Mouse (Mus musculus) CH12.LX (cell line): ENCODE measurements at regions not wholly inside any gene's neighbourhood (a gene's known extent, or its start where the extent isn't known, plus 50 kb on each side); places are given as distances from the start of the nearest gene placed in this dataset.

ENCODE experiments used
- DNase-seq: peaks from one replicate; pipeline ENCODE4 v3.0.0-alpha.2; 2013; ENCODE audit errors: extremely low read depth
- H3K27ac ChIP-seq: 2 replicates; pipeline ENCODE4 v1.5.1; 2012; ENCODE audit warnings: low read depth, mild to moderate bottlenecking, control low read depth, moderate library complexity; ENCODE audit not compliant: insufficient read depth
- H3K27me3 ChIP-seq: replicated peaks from 2 replicates; pipeline ENCODE3; 2012; ENCODE audit warnings: inconsistent platforms
- H3K36me3 ChIP-seq, 2 experiments: replicated peaks in 1 of 2; 2 replicates each; pipeline versions ENCODE3 to v1.6.1; 2012; ENCODE audit warnings: inconsistent platforms in 1 of 2, low read length in 1 of 2, mild to moderate bottlenecking in 1 of 2, mixed read lengths in 1 of 2, moderate library complexity in 1 of 2; ENCODE audit not compliant: control insufficient read depth in 1 of 2, insufficient read depth in 1 of 2
- H3K4me1 ChIP-seq, 2 experiments: 2 replicates each; pipeline ENCODE4 v1.6.1; 2012; ENCODE audit warnings: inconsistent platforms in 1 of 2, moderate library complexity in 1 of 2; ENCODE audit not compliant: insufficient read depth in 2 of 2, control insufficient read depth in 1 of 2
- H3K4me2 ChIP-seq: 2 replicates; pipeline ENCODE4 v1.6.1; 2012; ENCODE audit warnings: low read depth, mild to moderate bottlenecking, control low read depth; ENCODE audit not compliant: poor library complexity, insufficient read depth, severe bottlenecking
- H3K4me3 ChIP-seq, 3 experiments: fragments of 150-350 bp in 1 of 3; sonication (generic) in 1 of 3; replicated peaks in 1 of 3; 2 replicates each; pipeline versions ENCODE3 to v1.5.1; 2011 to 2012; ENCODE audit warnings: low read depth in 2 of 3, low read length in 2 of 3, mild to moderate bottlenecking in 2 of 3, moderate library complexity in 2 of 3, control low read depth in 1 of 3, improper control_type of control experiment in 1 of 3, inconsistent platforms in 1 of 3, mixed read lengths in 1 of 3; ENCODE audit not compliant: poor library complexity in 1 of 3
- H3K79me2 ChIP-seq: replicated peaks from 2 replicates; pipeline ENCODE4 v1.6.1; 2012; ENCODE audit warnings: mild to moderate bottlenecking, moderate library complexity; ENCODE audit not compliant: control insufficient read depth, poor library complexity, insufficient read depth, severe bottlenecking; ENCODE audit errors: extremely low read depth
- H3K9ac ChIP-seq: 2 replicates; pipeline ENCODE4 v1.6.1; 2012; ENCODE audit warnings: low read depth, mild to moderate bottlenecking, control low read depth, moderate library complexity; ENCODE audit not compliant: insufficient read depth
- H3K9me3 ChIP-seq: replicated peaks from 2 replicates; pipeline ENCODE3; 2012; ENCODE audit warnings: low read length, inconsistent platforms, mixed read lengths
- CHD1 ChIP-seq: IDR thresholded peaks from 2 replicates; pipeline ENCODE4 v1.6.1; 2012; ENCODE audit warnings: low read depth, low read length, improper control_type of control experiment, inconsistent platforms
- E2F4 ChIP-seq: IDR thresholded peaks from 2 replicates; pipeline ENCODE4 v1.6.1; 2011; ENCODE audit warnings: low read depth, low read length, improper control_type of control experiment; ENCODE audit not compliant: insufficient replicate concordance
- GABPA ChIP-seq: IDR thresholded peaks from 2 replicates; pipeline ENCODE4 v1.6.1; 2012; ENCODE audit warnings: low read depth, low read length, improper control_type of control experiment, inconsistent platforms; ENCODE audit not compliant: insufficient replicate concordance
- HCFC1 ChIP-seq: IDR thresholded peaks from 2 replicates; pipeline ENCODE4 v1.6.1; 2012; ENCODE audit warnings: low read depth, mild to moderate bottlenecking, inconsistent platforms, low read length, improper control_type of control experiment
- IRF4 ChIP-seq: IDR thresholded peaks from 2 replicates; pipeline ENCODE4 v1.6.1; 2014; ENCODE audit warnings: low read depth, mild to moderate bottlenecking, inconsistent platforms, low read length, improper control_type of control experiment
- JUND ChIP-seq: conservative IDR thresholded peaks from 2 replicates; pipeline ENCODE4 v1.6.1; 2011; ENCODE audit warnings: low read depth, low read length, improper control_type of control experiment
- MAFK ChIP-seq: IDR thresholded peaks from 2 replicates; pipeline ENCODE4 v1.6.1; 2011; ENCODE audit warnings: low read length, improper control_type of control experiment; ENCODE audit not compliant: insufficient replicate concordance
- MEF2A ChIP-seq: IDR thresholded peaks from 2 replicates; pipeline ENCODE4 v1.6.1; 2014; ENCODE audit warnings: low read depth, mild to moderate bottlenecking, inconsistent platforms, low read length, improper control_type of control experiment, borderline replicate concordance
- NELFE ChIP-seq: IDR thresholded peaks from 2 replicates; pipeline ENCODE4 v1.6.1; 2011; ENCODE audit warnings: low read depth, low read length, improper control_type of control experiment
- PAX5 ChIP-seq: IDR thresholded peaks from 2 replicates; pipeline ENCODE4 v1.6.1; 2012; ENCODE audit warnings: low read length, inconsistent platforms, mixed read lengths
- SIN3A ChIP-seq: IDR thresholded peaks from 2 replicates; pipeline ENCODE4 v1.6.1; 2012; ENCODE audit warnings: low read length, improper control_type of control experiment, inconsistent platforms
- TCF12 ChIP-seq: IDR thresholded peaks from 2 replicates; pipeline ENCODE4 v1.6.1; 2014; ENCODE audit warnings: low read depth, mild to moderate bottlenecking, inconsistent platforms, low read length, improper control_type of control experiment
- UBTF ChIP-seq: IDR thresholded peaks from 2 replicates; pipeline ENCODE4 v1.6.1; 2012; ENCODE audit warnings: low read depth, mild to moderate bottlenecking, inconsistent platforms, low read length, improper control_type of control experiment, moderate library complexity
- USF2 ChIP-seq: conservative IDR thresholded peaks from 2 replicates; pipeline ENCODE4 v1.6.1; 2011; ENCODE audit warnings: low read depth, low read length, improper control_type of control experiment
- ZC3H11A ChIP-seq: IDR thresholded peaks from 2 replicates; pipeline ENCODE4 v1.6.1; 2012; ENCODE audit warnings: low read depth, mild to moderate bottlenecking, inconsistent platforms, low read length, improper control_type of control experiment
- ZKSCAN1 ChIP-seq: IDR thresholded peaks from 2 replicates; pipeline ENCODE4 v1.6.1; 2012; ENCODE audit warnings: low read depth, inconsistent platforms, low read length, improper control_type of control experiment, borderline replicate concordance
- ZNF384 ChIP-seq: IDR thresholded peaks from 2 replicates; pipeline ENCODE4 v1.6.1; 2012; ENCODE audit warnings: low read depth, low read length, improper control_type of control experiment, inconsistent platforms
- dilution Hi-C: fragments of 300-500 bp; cut with MboI; formaldehyde crosslinking; loops from 2 replicates; pipeline ENCODE4 v1.14.3; 2020; ENCODE audit warnings: low sequenced_read_pairs; ENCODE audit not compliant: extremely low pct_unique_long_range_greater_than_20kb, extremely low pct_ligation_motif_present
- in situ Hi-C: fragments of 300-500 bp; cut with MboI; formaldehyde crosslinking; loops from 3 replicates; pipeline ENCODE4 v1.14.3; 2019; ENCODE audit warnings: low sequenced_read_pairs, low pct_ligation_motif_present, low pct_unique_long_range_greater_than_20kb, mixed read lengths

DNA sequence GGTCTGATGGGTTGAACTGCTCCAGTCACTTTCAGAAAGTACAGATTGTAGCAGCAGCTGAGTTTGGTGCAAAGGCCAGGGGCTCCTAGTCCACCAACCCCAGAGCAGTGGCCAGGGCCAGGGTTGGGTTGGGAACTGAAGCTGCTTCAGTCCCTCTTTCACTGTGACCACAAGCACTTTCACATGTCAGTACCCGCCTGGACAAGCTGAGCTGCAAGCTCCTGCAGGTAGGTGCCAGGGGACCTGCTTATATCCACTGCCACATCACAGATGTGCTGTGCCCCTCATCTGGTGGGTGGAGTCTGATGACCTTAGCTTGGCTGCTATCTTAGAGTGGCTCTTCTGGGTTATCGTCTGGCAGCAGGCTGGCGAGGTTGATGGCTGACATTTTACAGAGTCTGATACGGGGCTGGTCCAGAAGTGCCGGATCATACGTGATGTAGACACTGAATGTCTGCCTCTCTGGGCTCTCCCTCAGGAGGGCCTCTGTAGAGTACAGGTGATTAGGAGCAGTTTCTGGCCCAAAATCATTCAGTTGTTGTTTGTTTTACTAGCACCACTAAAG, 192.6 kb downstream of the Rybp start:
- Histone ChIP-seq H3K9me3 (no peaks in the 10 kb centered on the region), H3K4me3 (peak overlapping the region in 1 of 3 experiments; percentile 5), H3K36me3 (no peaks in the 10 kb centered on the region), H3K9ac (no peak overlapping the region), H3K4me2 (no peak overlapping the region), H3K27me3 (no peaks in the 10 kb centered on the region), H3K79me2 (no peaks in the 10 kb centered on the region), H3K27ac (no peak overlapping the region), H3K4me1 (peaks cover 7 to 24% of the 10 kb centered on the region in 2 experiments)
- TF ChIP-seq GABPA (no peak), E2F4 (no peak), MAFK (no peak), CHD1 (peak; percentile 39; the same call in 1 of the 2 replicates), HCFC1 (no peak), TCF12 (no peak), ZKSCAN1 (no peak), IRF4 (no peak; the same call in 1 of the 2 replicates)
- dilution Hi-C loops, result no loop called here
- in situ Hi-C loops, result no loop called here
- DNase-seq, result no peak

DNA sequence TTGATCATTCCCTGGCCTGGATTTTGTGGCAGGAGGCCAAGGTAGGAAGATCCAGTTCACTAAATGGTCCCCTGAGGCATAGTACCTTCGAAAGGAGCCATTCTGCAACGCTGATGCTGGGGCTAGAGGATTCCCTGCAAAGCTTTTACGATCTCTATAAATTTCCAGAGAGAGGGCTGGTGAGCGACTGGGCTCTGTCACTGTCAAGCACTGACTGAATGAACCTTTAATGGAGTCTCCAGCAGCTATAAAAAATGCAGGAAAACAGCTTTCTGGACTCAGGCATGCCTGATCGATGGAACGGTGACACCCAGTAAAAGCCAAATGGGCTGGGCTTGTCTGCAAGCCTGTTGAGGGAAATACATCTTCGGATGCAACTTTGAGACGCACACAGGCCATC, 194.4 kb downstream of the Rybp start:
- dilution Hi-C loops (no loop called here), in situ Hi-C loops (no loop called here)
- H3K4me2 ChIP-seq, result no peak overlapping the region
- TF ChIP-seq NELFE (no peak), USF2 (no peak), ZKSCAN1 (no peak), ZNF384 (no peak), UBTF (no peak), PAX5 (no peak), JUND (no peak), ZC3H11A (no peak), MEF2A (no peak), SIN3A (no peak)
- TF ChIP-seq, all 38 proteins: peak for 0
- no peak for DNase-seq
- Histone ChIP-seq H3K9me3 (no peaks in the 10 kb centered on the region), H3K27ac (no peak overlapping the region), H3K4me3 (no peak overlapping the region), H3K79me2 (no peaks in the 10 kb centered on the region), H3K9ac (no peak overlapping the region), H3K27me3 (no peaks in the 10 kb centered on the region), H3K36me3 (no peaks in the 10 kb centered on the region), H3K4me1 (peaks cover 9 to 36% of the 10 kb centered on the region in 2 experiments)
